Mouse (Mus musculus) cortical plate, adult 2 months (tissue): ENCODE results near the gene Daam2.

Experiments
- CTCF ChIP-seq: fragments of 200-500 bp; IDR thresholded peaks from 2 replicates; pipeline ENCODE4 v1.5.1; 2011; ENCODE audit warnings: mild to moderate bottlenecking, control low read depth, low read length; ENCODE audit not compliant: insufficient read depth; ENCODE audit errors: extremely low read depth
- POLR2A ChIP-seq: fragments of 200-500 bp; IDR thresholded peaks from 2 replicates; pipeline ENCODE4 v1.6.1; 2011; ENCODE audit warnings: mild to moderate bottlenecking, low read length, control low read depth; ENCODE audit not compliant: insufficient read depth; ENCODE audit errors: extremely low read depth

DNA sequence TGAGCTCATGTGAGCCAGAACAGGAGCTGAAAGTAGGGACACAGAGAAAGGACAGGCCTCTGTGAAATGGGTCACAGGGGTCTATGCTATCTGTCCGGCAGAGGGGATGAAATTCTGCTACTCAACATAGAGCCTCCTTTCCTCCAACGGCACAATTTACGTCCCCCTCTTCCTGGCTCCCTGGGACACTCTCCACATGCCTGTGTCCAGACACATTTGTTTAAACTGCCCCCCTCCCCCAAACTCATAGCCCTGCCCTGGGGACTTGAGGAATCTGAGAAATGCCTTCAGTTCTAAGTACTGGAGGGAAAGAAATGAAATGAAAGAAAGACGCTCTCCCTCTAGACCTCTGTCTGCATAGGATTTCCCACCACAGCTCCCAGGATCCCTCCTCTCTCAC, 48.5 kb downstream of the Daam2 start:
- TF ChIP-seq POLR2A (no peak), CTCF (no peak)
